Mouse (Mus musculus): ENCODE data around the gene Atxn7l3b. TPM values are rescaled to one million over a fixed set of nuclear protein-coding genes. Genes with fewer than 3 reads are reported as not detected.

The Atxn7l3b gene
- total and polyA plus RNA-seq, 3 experiments, result 10.4 to 24.7 (median 24.5) TPM

DNA sequence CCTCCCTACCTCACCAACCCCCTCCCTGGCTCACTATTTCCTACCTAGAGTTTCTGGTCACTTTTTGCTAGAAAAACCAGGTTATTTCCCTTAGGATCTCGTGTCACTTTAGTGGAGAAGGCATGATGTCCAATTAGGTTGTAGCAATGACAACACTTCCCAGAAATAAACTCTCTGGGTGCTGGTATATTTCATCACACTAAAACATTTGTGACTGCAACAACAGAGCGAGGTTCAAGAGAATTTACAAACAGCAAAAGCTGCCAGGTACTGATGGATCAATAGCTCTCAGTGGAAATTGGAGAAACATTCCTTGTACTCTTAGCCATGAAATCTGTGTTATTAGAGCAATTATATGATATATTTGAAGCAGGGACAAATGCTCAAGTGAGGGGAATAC lies 25.3 kb upstream of the Atxn7l3b start:
- H3K4me1 ChIP-seq (ENCODE audit: control insufficient read depth, insufficient read depth, low read length), result no peaks in the 10 kb centered on the region
- H3K27me3 ChIP-seq (ENCODE audit: control insufficient read depth, insufficient read depth, low read length), result no peaks in the 10 kb centered on the region
- no peak for DNase-seq
- no peak overlapping the region for H3K4me3 ChIP-seq
- no peaks in the 10 kb centered on the region for H3K79me2 ChIP-seq (replicated peaks; ENCODE audit: control insufficient read depth, insufficient read depth, low read length)
- H3K36me3 ChIP-seq (ENCODE audit: control insufficient read depth, insufficient read depth, low read length), result no peaks in the 10 kb centered on the region
- intact Hi-C loops (cut with DNase I), result no loop called here
- H3K27ac ChIP-seq, result no peak overlapping the region
- no peak overlapping the region for H3K9ac ChIP-seq (ENCODE audit: low read depth, low read length)
- 50% methylated on average over 2 of the region's 2 CpGs for WGBS
- TF ChIP-seq EP300 (IDR thresholded peaks at IDR 0.05; ENCODE audit: insufficient read depth, low read depth, low read length), result no peak
- no peak for TF ChIP-seq POLR2A (IDR thresholded peaks at IDR 0.05; ENCODE audit: insufficient read depth, low read depth, low read length)

DNA sequence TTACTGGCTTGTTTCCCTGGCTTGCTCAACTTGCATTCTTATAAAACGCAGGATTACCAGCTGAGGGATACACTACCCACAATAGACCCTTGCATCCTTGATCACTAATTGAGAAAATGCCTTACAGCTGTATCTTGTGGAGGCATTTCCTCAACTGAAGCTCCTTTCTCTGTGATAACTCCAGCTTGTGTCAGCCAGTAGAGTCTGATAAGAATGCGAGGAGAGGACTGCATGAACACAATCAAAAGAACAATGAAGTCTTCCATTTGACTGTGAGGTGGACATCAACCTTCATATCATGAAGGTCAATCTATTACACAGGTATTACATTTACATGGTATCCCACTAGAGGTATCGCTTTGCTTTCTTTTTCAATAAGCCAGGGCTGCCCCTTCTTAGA lies 19.7 kb upstream of the Atxn7l3b start:
- H3K27me3 ChIP-seq (ENCODE audit: control insufficient read depth, insufficient read depth, low read length), result no peaks in the 10 kb centered on the region
- H3K36me3 ChIP-seq (ENCODE audit: control insufficient read depth, insufficient read depth, low read length), result no peaks in the 10 kb centered on the region
- intact Hi-C loops (cut with DNase I), result no loop called here
- DNase-seq, result no peak
- no peaks in the 10 kb centered on the region for H3K79me2 ChIP-seq (replicated peaks; ENCODE audit: control insufficient read depth, insufficient read depth, low read length)
- no peak overlapping the region for H3K9ac ChIP-seq (ENCODE audit: low read depth, low read length)
- 65% methylated on average over 3 of the region's 3 CpGs for WGBS
- no peak overlapping the region for H3K4me3 ChIP-seq
- TF ChIP-seq POLR2A (IDR thresholded peaks at IDR 0.05; ENCODE audit: insufficient read depth, low read depth, low read length), result no peak
- TF ChIP-seq EP300 (IDR thresholded peaks at IDR 0.05; ENCODE audit: insufficient read depth, low read depth, low read length), result no peak
- TF ChIP-seq CTCF (IDR thresholded peaks at IDR 0.05), result no peak
- no peaks in the 10 kb centered on the region for H3K4me1 ChIP-seq (ENCODE audit: control insufficient read depth, insufficient read depth, low read length)
- no peak overlapping the region for H3K27ac ChIP-seq

DNA sequence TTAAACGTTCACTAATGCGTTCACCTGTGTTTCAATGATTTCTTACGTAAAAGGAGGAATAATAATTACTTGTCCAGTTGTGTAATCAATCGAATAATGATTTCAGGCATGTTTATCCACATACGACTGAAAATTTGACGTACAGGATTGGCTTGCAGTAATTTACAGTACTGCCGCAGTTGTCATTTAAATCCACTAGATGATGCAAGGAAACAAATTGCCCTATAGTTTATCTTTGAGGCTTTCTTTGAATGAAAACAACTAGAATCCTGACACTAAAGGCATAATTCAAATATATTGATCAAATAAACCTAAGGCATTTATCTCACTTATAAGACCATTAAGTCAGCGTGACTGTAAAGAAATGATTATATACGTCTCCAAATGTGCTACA lies 418 bp upstream of the Atxn7l3b start:
- H3K79me2 ChIP-seq (replicated peaks; ENCODE audit: control insufficient read depth, insufficient read depth, low read length), result no peaks in the 10 kb centered on the region; the same call in 1 of the 2 replicates
- H3K27ac ChIP-seq, result peak overlapping the region; percentile 98
- H3K4me1 ChIP-seq (ENCODE audit: control insufficient read depth, insufficient read depth, low read length), result peaks cover 12% of the 10 kb centered on the region
- WGBS, result 34% methylated on average over 9 of the region's 9 CpGs
- peak overlapping the region; percentile 73 for H3K9ac ChIP-seq (ENCODE audit: low read depth, low read length)
- intact Hi-C loops (cut with DNase I), result no loop called here
- H3K4me3 ChIP-seq, result peak overlapping the region; percentile 86
- H3K36me3 ChIP-seq (ENCODE audit: control insufficient read depth, insufficient read depth, low read length), result peaks cover 31% of the 10 kb centered on the region
- H3K27me3 ChIP-seq (ENCODE audit: control insufficient read depth, insufficient read depth, low read length), result no peaks in the 10 kb centered on the region
- TF ChIP-seq EP300 (IDR thresholded peaks at IDR 0.05; ENCODE audit: insufficient read depth, low read depth, low read length) (no peak), POLR2A (IDR thresholded peaks at IDR 0.05; ENCODE audit: insufficient read depth, low read depth, low read length) (no peak), CTCF (IDR thresholded peaks at IDR 0.05) (peak; percentile 65)
- DNase-seq, result no peak

DNA sequence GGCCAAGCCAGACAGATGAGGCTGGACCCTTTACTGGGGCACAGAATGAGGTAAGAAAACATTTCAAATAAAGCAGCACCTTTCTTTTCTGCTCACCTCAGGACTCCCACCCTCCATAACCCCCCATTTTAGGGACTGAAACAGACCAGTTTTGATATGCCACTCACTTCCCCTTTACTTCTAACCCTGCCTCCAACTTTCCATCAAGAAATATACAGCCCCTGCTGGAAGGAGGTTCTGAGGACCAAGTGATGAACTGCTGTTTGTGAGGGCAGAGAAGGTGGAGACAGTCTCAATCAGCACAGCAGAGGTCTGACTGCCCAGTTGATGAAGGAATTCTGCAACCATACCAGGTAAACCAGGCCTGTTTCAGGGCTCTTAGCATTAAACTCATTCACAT lies 1.8 kb downstream of the Atxn7l3b start:
- intact Hi-C loops (cut with DNase I), result no loop called here
- Histone ChIP-seq H3K4me3 (no peak overlapping the region), H3K36me3 (ENCODE audit: control insufficient read depth, insufficient read depth, low read length) (peaks cover 33% of the 10 kb centered on the region), H3K27ac (no peak overlapping the region), H3K27me3 (ENCODE audit: control insufficient read depth, insufficient read depth, low read length) (no peaks in the 10 kb centered on the region), H3K9ac (ENCODE audit: low read depth, low read length) (no peak overlapping the region), H3K4me1 (ENCODE audit: control insufficient read depth, insufficient read depth, low read length) (peaks cover 12% of the 10 kb centered on the region), H3K79me2 (replicated peaks; ENCODE audit: control insufficient read depth, insufficient read depth, low read length) (no peaks in the 10 kb centered on the region; the same call in 1 of the 2 replicates)
- no peak for DNase-seq
- no peak for TF ChIP-seq POLR2A (IDR thresholded peaks at IDR 0.05; ENCODE audit: insufficient read depth, low read depth, low read length)
- no peak for TF ChIP-seq EP300 (IDR thresholded peaks at IDR 0.05; ENCODE audit: insufficient read depth, low read depth, low read length)
- no peak for TF ChIP-seq CTCF (IDR thresholded peaks at IDR 0.05)

DNA sequence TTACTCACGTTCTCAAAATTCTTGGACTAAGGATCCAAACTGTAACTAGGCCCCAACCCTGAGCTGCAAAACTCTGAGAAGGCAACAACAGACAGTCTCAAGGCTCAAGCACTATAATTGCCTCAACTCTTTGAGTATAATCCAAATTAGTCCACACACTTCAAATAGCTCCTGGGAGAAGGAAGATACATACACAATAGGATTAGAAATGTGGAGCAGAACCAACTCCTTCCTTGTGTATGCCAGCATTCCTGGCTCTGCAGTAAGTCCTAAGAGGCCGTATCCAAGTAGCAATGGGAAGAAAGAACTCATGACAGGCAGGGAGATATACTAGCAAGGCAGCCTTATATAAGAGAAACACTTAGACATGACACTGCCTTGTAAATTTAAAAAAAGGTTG lies 2.5 kb downstream of the Atxn7l3b start:
- H3K79me2 ChIP-seq (replicated peaks; ENCODE audit: control insufficient read depth, insufficient read depth, low read length), result no peaks in the 10 kb centered on the region; the same call in 1 of the 2 replicates
- no peak overlapping the region for H3K27ac ChIP-seq
- DNase-seq, result no peak
- TF ChIP-seq CTCF (IDR thresholded peaks at IDR 0.05) (no peak), POLR2A (IDR thresholded peaks at IDR 0.05; ENCODE audit: insufficient read depth, low read depth, low read length) (no peak), EP300 (IDR thresholded peaks at IDR 0.05; ENCODE audit: insufficient read depth, low read depth, low read length) (no peak)
- intact Hi-C loops (cut with DNase I), result no loop called here
- H3K9ac ChIP-seq (ENCODE audit: low read depth, low read length), result 0 out of 2 replicates have a peak overlapping the region, but pooled peaks have one; percentile 4
- H3K27me3 ChIP-seq (ENCODE audit: control insufficient read depth, insufficient read depth, low read length), result no peaks in the 10 kb centered on the region
- 68% methylated on average over 2 of the region's 2 CpGs for WGBS
- no peak overlapping the region for H3K4me3 ChIP-seq
- peaks cover 33% of the 10 kb centered on the region for H3K36me3 ChIP-seq (ENCODE audit: control insufficient read depth, insufficient read depth, low read length)
- peaks cover 12% of the 10 kb centered on the region for H3K4me1 ChIP-seq (ENCODE audit: control insufficient read depth, insufficient read depth, low read length)

DNA sequence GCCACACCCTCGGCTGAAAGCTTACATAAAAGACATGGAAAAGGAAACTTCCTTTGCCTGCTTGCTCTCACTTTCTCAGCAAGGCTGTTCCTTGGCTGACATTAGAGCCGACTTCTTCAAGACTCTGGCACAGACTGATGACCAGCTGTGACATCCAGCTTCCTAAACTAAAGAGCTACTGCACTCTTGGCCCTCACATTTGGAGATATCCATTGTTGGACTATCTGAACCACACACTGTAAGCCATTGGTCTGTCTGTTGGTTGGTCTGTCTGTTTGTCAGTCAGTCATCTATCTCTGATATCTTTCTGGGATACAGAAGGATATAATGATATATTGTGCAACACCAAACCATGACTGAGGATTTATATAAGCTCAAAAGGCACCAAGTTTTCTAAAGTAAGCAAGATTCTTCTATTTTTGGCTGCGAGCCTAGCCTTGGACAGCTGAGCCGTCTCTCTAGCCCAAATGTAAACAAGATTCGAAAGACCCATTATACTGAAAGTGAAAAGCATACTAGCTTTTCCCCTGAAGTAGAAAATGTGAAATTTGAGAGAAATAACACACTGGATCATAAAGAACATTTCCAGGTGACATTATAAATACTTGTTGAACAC lies 12.1 kb downstream of the Atxn7l3b start:
- Histone ChIP-seq H3K36me3 (ENCODE audit: control insufficient read depth, insufficient read depth, low read length) (no peaks in the 10 kb centered on the region), H3K27me3 (ENCODE audit: control insufficient read depth, insufficient read depth, low read length) (no peaks in the 10 kb centered on the region), H3K4me3 (no peak overlapping the region), H3K79me2 (replicated peaks; ENCODE audit: control insufficient read depth, insufficient read depth, low read length) (no peaks in the 10 kb centered on the region), H3K27ac (no peak overlapping the region), H3K9ac (ENCODE audit: low read depth, low read length) (no peak overlapping the region), H3K4me1 (ENCODE audit: control insufficient read depth, insufficient read depth, low read length) (no peaks in the 10 kb centered on the region)
- TF ChIP-seq POLR2A (IDR thresholded peaks at IDR 0.05; ENCODE audit: insufficient read depth, low read depth, low read length) (no peak), EP300 (IDR thresholded peaks at IDR 0.05; ENCODE audit: insufficient read depth, low read depth, low read length) (no peak), CTCF (IDR thresholded peaks at IDR 0.05) (no peak)
- intact Hi-C loops (cut with DNase I), result no loop called here
- WGBS, result 51% methylated on average over 5 of the region's 5 CpGs
- DNase-seq, result no peak

Measured in heart, adult 2 months (tissue).